Mouse (Mus musculus) adrenal gland, postnatal 36 days (tissue): Measurements from ENCODE around the gene Themis2. TPM values are rescaled to one million over a fixed set of nuclear protein-coding genes. Genes with fewer than 3 reads are reported as not detected.
A peak's percentile ranks its signal among the peaks of the same experiment; 100 is the strongest.
"Not testable (repeated sequence)": the region's sequence is repeated elsewhere in the genome, so short reads cannot be mapped to it uniquely, and the experiment has no call there.

Experiments
- DNase-seq, 2 experiments: peaks; one replicate each; pipeline ENCODE4 v3.0.0; 2021; ENCODE audit warnings: mixed read lengths in 1 of 2
- total RNA-seq, 2 experiments: library from RNA; stranded (reverse); gene quantifications; 2 replicates each; pipeline ENCODE4 v1.2.3; 2021

The Themis2 gene
- total RNA-seq, 2 experiments from 2014 or later: 1.3 to 1.7 TPM

DNA sequence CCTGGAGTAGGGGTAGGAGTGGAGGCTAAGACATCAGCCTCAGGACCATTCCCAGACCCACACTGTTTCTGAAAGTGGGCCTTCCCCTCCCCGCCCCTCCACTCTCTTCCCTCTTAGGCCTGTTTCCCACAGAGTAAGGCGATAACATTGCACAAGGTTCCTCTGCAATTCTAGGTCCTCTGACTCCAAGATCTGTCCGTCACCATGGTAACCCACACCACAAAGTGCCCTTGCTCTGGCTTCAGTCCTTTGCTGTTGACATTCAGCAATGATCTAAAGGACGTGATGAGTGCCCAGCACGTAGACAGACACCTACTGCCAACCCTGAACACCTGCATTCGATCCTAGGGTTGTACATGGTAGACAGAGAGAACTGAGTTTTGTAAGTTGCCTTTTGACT, 43.2 kb downstream of the Themis2 start:
- DNase-seq: peak; percentile 43 to 61

DNA sequence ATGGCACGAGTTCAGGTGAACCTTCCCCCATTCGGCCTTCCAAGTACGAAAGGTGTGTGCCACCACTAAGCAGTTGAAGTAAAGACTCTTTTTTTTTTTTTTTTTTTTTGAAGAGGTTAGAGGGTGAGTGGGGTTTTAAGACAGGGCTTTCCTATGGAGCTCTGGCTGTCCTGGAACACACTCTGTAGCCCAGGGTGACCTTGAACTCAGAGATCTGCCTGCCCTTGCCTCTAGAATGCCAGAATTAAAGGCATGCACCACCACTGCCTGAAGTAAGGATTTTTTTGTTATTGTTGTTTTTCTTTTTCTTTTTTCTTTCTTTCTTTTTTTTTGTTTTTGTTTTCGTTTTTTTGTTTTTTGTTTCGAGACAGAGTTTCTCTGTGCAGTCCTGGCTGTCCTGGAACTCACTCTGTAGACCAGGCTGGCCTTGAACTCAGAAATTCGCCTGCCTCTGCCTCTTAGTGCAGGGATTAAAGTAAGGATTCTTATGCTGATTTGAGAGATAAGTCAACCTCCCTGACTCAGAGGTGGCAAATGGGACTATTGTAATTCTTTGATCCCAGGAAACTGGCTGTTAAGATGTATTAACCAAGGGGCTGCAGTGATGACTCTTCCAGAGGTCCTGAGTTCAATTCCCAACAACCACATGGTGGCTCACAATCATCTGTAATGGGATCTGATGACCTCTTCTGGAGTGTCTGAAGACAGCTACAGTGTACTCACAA, 46.8 kb downstream of the Themis2 start:
- DNase-seq: no peak

GRCm38 (mm10) chr4:132748778-132749177, 47.4 kb downstream of the Themis2 start:
- peak in 1 of 2 experiments; percentile 38 for DNase-seq

DNA sequence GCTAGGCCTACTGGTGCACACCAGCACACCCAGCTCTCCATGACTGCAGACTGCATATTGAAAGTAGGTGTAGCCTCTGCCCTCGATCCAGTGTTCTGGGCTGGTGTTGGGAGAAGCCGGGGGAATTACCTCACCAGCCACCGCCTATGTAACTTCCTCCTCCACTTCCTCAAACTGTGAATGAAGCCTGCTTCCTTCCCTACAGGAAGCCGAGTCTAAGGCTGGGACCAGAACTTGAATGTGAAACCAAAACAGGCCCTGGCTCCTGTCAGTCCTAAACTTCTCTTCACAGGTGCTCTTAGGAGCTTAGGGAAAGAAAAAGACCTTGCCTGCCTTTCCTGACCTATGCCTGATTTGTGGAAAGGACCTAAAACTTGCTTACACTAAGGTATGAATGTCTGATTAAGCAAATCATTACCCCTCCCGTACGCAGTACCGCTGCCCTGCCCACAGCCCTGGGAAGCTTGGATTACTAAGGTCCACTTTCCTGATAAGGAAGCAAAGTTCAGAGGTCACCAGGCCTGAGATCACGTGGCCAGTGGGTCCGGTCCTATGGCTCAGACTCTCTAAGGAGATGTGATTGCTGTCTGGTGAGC, 48.4 kb downstream of the Themis2 start:
- peak; percentile 31 to 44 for DNase-seq

GRCm38 (mm10) chr4:132746911-132747517, 49.2 kb downstream of the Themis2 start:
- DNase-seq: no peak

DNA sequence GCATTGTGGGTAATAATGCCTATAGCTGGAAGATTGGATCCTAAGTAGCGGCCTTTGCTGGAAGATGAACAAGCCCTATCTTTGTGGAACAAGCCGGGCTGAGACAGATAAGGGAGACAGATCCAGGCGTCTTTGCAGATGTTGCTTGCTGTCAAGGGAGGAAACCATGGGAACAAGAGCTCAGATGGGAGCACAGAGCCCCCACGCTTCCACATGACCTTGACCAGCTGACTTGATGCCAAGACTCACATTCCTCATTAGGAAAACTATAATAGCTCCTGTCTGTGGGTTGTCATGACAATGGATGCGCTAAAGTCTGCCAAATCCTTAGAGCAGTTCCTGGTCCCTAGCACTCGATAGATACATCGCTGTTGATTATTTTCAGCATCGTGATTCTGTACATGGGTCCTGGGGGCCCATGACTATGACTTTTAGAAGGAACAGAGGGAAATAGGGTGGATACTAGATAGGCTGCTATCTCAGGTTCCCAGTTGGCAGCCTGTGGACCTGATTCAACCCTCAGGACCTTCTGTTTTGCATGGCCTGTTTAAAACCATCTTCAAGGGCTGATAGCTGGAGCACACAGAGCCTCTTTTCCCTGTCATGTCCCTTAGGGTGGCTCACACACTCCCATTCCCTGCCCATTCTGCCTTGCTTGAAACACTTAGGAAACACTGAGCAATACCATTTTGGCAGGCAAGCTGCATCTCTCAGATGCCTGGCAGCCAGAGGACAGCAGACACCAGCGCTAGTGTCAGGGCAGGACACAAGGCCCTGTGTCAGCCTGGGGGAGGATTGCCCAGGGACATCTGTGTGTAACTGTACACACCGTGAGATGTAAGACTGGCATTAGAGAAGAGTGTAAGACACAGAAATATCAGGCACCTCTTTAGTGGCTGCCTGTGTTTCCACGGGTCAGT, 51.9 kb downstream of the Themis2 start:
- peak in 1 of 2 experiments; percentile 40 for DNase-seq

DNA sequence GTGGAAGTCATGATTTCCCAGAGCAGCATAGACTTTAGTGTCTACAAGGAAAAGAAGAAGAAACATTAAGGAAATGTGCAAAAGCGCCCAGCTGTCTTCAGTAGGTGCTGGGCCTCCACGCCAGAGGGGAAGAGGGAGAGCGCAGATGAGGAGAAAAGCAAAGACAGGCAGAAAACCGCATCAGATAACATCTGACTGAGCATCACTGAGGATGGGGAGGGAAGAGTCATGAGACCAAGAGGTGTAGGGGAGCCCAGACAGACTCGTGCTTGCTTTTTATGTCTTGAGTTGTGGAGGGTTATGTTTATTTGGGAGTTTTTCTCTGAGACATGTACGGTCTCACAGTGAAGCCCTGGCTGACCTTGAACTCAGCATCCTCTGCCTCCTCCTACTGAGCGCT, 54.7 kb downstream of the Themis2 start:
- DNase-seq: no peak

- not testable (repeated sequence) for DNase-seq
These were observed 59.0 kb downstream of the Themis2 start for GRCm38 (mm10) chr4:132737154-132737553.

- no peak for DNase-seq
These were observed 60.3 kb downstream of the Themis2 start for GRCm38 (mm10) chr4:132735894-132736293.

DNA sequence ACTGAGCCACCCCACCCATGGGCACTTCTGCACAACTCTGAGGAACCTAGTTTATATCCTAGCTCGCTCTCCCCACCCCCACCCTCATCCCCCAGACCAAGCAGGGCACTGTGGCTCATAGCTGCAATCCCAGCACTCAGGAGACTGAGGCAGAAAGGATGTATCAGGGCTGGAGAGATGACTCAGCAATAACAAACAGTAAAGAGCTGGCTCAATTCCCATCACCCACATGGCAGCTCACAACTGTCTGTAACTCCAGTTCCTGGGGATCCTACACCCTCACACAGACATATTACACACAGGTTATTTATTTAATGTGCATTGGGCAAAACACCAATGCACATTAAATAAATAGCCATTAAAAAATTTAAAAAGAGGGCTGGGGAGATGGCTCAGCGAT, 60.8 kb downstream of the Themis2 start:
- no peak for DNase-seq

DNA sequence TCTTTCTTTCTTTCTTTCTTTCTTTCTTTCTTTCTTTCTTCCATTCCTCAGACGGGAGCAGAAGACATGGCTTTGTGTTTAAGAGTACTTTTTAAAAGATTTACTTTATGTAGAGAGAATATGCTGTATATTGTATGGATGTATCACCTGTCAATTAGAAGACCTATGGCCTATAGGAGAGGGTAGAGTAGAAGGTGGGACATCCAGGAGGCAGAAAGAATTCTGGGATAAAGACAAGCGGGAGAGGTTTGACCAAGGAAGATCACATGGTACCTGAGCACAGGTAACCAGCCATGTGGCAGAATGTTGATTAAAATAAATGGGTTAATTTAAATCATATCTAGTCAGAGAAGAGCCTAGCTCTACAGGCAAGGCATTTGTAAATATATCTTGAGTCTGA, 61.4 kb downstream of the Themis2 start:
- no peak for DNase-seq

GRCm38 (mm10) chr4:132733071-132733770, 63.0 kb downstream of the Themis2 start:
- no peak for DNase-seq

DNA sequence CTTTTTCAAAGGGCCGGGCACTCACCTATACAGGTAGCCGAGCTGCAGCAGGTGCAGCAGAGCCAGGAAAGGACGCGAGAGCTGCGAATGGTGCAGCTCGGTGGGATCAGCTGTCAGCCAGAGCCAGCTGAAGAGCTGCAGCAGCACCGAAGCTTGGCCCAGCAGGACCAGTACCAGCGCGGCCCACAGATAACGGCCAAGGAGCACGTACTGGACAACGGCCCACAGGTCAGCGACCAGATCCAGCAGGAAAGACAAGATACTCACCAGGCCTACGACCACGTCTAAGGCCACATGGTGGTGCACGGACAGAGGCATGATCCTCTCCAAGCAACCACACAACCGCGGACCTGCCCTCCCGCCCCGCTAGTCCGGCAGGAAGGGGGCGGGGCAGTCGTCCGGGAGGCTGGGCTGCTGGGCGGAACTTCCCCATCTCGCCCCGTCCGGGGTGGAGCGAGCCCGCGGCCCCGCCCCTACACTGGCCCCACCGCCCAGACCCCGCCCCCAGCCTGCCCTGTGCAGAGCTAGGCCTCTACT, 64.0 kb downstream of the Themis2 start, which contains the start of gene Xkr8:
Gene Xkr8, minus strand, starts transcription at position 399 of the 537 bp plus-strand sequence.
- DNase-seq: peak; percentile 96 to 99

Other genes with a start within 250 kb of the Themis2 start
- gene Ptafr, start 232.3 kb downstream of the Themis2 start, total RNA-seq: 1 to 10 TPM; 1.6 to 2.1 TPM
- 10 to 100 TPM; 24.6 to 28.2 TPM for gene Eya3, start 157.4 kb downstream of the Themis2 start, total RNA-seq
- gene Xkr8, start 63.8 kb downstream of the Themis2 start, total RNA-seq: 1 to 10 TPM; 3.3 to 5.7 TPM
- 10 to 100 TPM in 1 of 2 experiments, under 1 TPM in 1; 0.99 to 31.3 TPM for gene Smpdl3b, start 39.1 kb downstream of the Themis2 start, total RNA-seq
- gene Rpa2, start 28.1 kb downstream of the Themis2 start, total RNA-seq: 10 to 100 TPM; 10.8 to 13.6 TPM
- gene Ppp1r8, start 46.8 kb upstream of the Themis2 start, total RNA-seq: 10 to 100 TPM; 43.0 to 49.3 TPM
- gene Stx12, start 88.1 kb upstream of the Themis2 start, total RNA-seq: 10 to 100 TPM; 60.9 to 64.1 TPM
- 10 to 100 TPM; 35.5 to 38.6 TPM for gene Fam76a, start 126.2 kb upstream of the Themis2 start, total RNA-seq
- gene Fgr, start 177.7 kb upstream of the Themis2 start, total RNA-seq: under 1 TPM; 0.30 to 0.40 TPM
- gene Ahdc1, start 214.9 kb upstream of the Themis2 start, total RNA-seq: 10 to 100 TPM; 63.7 to 74.1 TPM